Mouse (Mus musculus): ENCODE results near the gene Prkcsh. TPM values are rescaled to one million over a fixed set of nuclear protein-coding genes. Genes with fewer than 3 reads are reported as not detected.

The Prkcsh gene
- total RNA-seq, 2 experiments from 2014 or later, result 92.6 to 98.6 TPM

DNA sequence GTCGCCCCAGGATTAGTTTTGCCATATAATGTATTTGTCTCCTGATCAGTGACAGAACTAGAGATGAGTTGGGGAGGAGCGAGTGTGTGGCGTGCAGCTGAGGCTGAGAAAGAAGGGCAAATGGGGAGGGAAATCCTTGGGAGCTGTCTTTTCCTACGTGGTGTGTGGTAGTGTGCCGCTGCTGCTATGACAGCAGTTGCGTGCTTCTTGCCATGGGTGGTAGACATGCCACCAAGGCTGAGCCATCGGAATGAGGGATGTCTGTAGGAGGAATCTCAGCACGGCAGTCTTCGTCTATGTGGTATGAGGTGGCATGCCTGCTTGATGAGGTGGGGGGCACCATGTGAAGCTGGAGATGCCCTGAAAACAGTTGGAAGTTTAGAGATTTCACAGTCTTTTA lies 27.8 kb downstream of the Prkcsh start:
- intact Hi-C loops (cut with DNase I), result no loop called here
- no peak for DNase-seq (ENCODE audit: low spot score in 2 of 2)

DNA sequence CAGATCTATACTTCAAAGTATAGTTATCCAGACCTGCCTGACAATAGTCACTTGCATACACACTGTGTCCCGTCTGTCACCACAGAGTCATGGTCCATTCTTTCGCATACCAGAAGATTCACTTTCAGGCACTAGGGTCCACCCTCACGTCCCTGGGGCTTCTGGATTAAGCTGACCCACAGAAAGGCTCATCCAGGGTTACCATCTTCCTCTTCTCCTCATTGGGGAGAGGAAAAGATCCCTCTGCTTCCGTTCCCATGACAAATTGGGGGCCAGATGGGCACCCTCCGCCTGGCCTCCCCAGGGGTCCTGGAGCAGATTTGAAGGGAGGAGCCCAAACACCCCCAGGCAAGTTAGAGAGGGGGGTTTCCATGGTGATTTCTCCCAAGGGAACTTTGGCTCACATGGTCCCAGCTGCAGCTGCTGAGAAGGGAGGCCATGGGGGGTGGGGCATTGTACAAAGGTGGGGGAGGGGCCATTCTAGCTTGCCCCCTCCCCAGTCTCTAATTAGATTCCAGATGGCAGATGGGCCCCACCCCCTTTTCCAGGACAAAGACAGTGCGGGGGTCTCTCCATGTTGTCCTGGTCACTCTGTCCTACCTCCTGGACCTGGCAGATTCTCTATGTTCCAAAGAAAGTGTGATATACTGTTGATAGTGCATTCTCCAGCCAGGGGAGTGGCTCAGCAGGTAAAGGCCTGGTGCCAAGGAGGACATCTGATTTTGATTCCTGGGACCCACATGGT lies 32.9 kb downstream of the Prkcsh start:
- intact Hi-C loops (cut with DNase I), result no loop called here
- DNase-seq (ENCODE audit: low spot score in 2 of 2), result no peak

DNA sequence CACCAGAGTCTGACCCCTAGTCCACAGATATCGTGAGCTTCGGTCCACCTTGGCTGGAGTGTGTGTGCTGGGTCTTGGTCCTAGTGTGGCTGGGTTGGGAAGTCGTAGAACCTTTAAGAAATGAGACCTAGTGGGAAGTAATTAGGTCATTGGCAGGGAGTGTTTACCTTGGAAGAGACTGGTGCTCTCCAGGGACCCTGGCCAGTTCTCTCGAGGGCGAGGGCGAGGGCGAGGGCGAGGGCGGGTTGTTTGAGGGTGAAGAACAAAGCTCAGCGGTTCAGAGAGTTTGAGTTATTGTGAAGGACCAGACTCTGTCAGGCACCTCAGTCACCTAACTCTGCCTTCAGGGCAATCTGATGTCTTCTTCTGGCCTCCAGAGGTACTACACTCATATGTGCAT lies 35.2 kb downstream of the Prkcsh start:
- intact Hi-C loops (cut with DNase I), result no loop called here

DNA sequence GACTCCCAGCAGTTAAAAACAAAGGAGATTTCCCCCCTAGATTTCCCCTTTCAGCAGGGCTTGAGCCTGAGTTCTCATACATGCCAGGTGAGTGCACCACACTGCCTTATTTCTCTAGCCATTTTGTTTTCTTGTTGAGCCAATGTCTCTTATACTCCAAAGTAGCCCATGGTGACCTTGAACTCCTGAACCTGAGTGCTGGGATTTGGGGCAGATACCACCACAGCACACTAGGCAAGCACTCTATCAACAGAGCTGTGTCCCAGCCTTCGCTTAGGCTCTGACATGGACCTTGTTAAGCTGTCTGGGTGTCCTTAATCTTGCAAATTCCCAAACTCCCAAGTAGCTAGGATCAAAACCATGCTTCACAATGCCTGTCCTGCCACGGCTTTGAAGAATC lies 39.2 kb downstream of the Prkcsh start:
- intact Hi-C loops (cut with DNase I), result no loop called here
- no peak for DNase-seq (ENCODE audit: low spot score in 2 of 2)

More for the DNA sequence above, 35.2 kb downstream of the Prkcsh start:
- no peak for DNase-seq (ENCODE audit: low spot score in 2 of 2)

DNA sequence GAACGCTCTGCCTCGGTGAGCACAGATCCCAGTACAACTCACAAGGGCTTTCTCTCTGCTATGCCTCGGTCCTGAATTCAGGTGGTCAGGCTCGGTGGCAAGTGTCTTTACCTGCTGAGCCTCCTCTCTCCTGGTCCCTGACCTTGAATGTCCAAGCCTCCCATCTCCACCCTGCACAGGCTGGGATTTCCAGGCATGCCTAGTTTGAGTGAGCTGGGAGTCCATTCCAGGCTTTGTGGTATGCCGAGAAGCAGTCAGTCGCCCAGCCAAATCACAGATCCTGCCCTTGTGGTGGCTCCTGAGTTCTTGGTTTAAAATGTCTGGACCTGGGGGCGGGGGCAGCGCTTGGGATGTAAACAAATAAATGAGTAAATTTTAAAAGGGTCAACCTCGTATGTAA lies 44.7 kb downstream of the Prkcsh start:
- no peak for DNase-seq (ENCODE audit: low spot score in 2 of 2)
- intact Hi-C loops (cut with DNase I), result no loop called here

DNA sequence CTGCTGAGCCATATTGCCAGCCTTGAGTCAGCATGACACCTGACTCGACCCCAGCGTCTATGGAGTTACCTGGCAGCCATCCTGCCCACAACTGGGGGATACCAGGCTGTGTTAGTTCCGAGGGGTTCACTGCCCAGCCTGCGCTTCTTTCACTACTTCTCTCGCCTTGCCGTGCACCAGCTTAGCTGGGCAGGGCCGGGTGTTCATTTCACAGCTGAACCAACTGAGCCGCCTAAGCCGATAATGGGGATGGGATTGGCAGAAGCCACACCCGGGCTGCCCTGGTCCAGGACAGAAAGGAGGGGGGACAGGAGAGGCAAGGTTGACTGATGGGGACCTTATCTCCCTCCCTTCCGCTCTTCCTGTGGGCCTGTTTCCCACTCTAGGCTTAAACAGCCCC lies 46.7 kb downstream of the Prkcsh start:
- intact Hi-C loops (cut with DNase I), result no loop called here
- no peak for DNase-seq (ENCODE audit: low spot score in 2 of 2)

DNA sequence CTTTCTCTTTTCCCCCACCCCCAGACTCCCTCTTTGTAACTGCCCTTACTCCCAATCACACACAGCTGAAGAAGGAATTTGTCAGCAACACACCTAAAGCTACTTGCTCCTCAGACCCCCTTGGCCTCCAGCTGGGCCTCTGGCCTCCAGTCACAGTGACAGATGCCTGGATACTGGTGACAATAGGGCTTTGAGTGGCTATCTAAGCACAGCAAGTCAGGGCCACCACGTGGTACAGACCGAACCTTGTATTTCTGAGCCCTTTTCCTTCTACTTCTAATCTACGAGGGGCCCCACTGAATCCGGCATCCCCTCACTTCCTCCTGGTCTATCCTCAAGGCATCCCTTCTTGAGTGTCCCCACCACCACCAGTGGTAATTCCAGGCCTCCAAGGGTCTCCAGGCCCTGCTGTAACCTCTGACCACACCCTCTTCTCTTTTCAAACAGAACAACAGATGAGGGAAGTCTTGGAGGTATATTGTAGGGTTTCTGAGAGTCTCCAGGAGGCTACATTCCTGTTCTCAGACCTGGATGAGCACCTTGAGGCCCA lies 47.2 kb downstream of the Prkcsh start:
- intact Hi-C loops (cut with DNase I), result loop anchor here (5.0 kb wide), 2 partner anchors 42 to 87 kb away; partner anchors contain the start of gene Epor
- DNase-seq (ENCODE audit: low spot score in 2 of 2), result no peak

DNA sequence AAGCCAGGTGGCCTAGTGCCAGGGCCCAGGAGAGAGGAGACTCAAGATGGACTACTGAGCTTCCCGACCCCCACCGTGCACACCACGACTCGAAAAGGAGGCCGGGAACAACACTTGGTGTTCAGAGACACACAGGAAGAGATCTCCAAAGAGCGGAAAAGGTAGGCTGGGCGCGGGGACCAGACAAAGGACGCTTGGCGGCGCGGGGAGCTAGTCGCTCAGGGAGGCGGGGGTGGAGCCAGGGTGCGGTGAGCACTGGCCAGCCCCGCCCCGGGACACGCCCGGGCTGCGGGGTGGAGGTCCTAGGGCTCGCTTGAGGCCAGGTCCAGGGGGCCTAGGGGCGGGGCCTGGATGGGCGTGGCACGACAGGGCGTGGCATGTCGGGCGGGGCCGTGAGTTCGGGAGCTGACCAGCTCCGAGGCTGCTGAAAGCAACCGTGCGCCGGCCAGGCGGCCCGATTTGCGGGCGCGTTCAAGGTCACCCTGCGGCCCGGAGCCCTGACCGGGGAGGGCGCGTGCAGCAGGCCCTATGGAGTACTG lies 47.8 kb downstream of the Prkcsh start:
- intact Hi-C loops (cut with DNase I), result loop anchor here (5.0 kb wide), 2 partner anchors 43 to 88 kb away; partner anchors contain the start of gene Epor
- DNase-seq (ENCODE audit: low spot score in 2 of 2), result peak; percentile 67 to 80

DNA sequence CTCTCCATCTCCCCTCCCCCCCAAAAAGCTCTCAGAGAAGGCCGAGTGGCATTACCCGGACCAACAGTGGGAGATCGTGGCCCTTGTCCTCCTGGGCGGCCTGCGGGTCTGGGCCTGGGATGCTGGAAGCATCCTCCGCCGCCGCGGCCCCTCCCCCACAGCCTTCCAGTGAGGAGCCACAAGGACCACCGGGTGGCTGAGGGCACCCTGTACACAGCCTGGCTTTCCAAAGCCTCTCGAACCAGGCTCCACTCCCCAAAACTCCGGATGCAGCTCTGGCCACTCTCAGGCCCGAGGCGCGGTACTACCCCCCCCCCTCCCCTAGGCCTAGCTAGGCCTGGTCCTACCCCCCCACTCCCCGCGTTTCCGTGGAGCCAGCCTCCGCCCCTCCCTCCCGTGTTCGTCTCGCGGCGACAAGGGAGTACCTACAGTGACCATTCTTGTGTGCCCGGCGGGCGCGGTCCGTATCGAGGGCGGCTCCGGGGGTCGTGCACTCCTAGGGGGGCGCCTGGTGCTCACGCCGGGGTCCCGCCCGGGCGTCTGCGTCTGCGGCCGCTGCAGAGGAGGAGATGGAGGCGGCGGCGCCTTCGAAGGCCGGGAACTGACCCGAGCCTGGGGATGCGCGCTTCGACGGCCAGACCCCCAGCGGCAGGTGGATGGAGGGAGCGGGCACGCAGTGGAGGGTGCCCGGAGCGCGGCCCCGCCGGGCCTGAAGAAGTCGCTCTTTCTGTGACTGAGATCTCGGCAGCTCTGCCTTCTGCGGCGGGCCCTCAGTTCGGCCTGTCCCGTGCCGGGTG lies 48.8 kb downstream of the Prkcsh start:
- intact Hi-C loops (cut with DNase I), result loop anchor here (5.0 kb wide), 2 partner anchors 44 to 89 kb away; partner anchors contain the start of gene Epor
- DNase-seq (ENCODE audit: low spot score in 2 of 2), result peak in 1 of 2 experiments; percentile 40

DNA sequence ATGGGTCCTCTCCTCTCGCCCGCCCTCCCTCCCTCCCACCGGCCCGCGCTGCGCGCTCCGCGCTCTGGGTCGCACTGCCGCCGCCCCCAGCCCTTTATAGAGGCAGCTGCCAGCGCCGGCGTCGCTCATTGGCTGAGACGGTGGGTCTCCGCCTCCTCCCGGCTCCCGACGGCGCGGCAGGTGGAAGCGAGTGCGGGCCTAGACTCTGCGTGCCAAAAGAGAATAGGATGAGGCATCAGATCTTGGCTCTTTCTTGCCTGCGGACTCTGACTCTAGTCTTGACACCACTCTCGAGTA lies 49.3 kb downstream of the Prkcsh start, which contains the start of gene Elavl3:
Elavl3 (minus strand) TSS at position 66 of the 297 bp plus-strand sequence.
- intact Hi-C loops (cut with DNase I), result loop anchor here (5.0 kb wide), 2 partner anchors 45 to 90 kb away; partner anchors contain the start of gene Epor
- peak; percentile 83 to 87 for DNase-seq (ENCODE audit: low spot score in 2 of 2)

DNA sequence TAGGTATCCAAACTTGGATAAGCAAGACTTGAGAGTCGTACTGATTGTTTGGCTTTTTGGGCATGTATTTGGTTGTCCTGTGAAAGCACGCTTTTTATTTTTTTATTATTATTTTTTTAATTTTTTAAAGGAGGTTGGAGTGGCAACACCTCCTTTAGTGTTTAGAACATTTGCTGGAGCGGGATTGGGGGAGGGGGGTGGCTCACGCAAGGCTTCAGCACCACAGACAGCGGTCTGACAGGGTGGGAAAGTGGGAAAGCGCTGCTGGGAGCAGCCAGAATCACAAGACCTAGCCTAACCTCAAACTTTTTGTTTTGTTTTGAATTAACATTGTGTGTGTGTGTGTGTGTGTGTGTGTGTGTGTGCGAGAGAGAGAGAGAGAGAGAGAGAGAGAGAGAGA lies 51.1 kb downstream of the Prkcsh start:
- no peak for DNase-seq (ENCODE audit: low spot score in 2 of 2)
- intact Hi-C loops (cut with DNase I), result loop anchor here (5.0 kb wide), 2 partner anchors 46 to 91 kb away; partner anchors contain the start of gene Epor

DNA sequence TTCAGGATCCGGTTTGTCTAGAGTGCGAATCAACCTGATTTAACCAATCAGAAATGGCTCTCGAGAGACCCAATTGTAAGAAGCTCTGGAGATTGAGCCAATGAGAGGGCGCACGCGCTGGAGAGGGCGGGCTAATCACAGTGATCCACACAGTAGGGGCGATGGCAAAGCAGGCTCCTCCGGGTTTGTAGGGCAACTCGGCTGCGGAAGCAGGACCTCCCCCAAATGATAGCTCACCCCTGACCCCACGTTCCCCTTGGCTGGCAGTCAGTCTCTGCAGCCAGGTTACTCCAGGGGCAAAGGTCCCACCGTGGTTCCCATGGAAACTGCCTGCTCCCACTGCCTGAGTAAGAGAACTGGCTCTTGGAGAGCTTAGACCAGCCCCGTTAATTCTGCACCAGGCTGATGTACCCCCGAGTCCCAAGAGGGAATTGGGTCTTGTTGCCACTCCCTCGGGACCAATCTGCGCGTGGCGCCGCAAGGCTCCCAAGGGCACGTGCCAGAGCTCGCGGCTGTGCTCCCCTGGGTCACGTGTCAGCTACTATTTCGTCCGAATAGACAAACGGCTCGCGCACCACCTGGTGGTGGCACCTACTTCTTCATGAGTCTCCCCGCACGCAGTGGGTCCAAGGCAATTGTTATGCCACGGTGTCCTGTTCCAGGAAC lies 51.9 kb downstream of the Prkcsh start:
- DNase-seq (ENCODE audit: low spot score in 2 of 2), result peak; percentile 74 to 77
- intact Hi-C loops (cut with DNase I), result loop anchor here (5.0 kb wide), 2 partner anchors 47 to 92 kb away; partner anchors contain the start of gene Epor

DNA sequence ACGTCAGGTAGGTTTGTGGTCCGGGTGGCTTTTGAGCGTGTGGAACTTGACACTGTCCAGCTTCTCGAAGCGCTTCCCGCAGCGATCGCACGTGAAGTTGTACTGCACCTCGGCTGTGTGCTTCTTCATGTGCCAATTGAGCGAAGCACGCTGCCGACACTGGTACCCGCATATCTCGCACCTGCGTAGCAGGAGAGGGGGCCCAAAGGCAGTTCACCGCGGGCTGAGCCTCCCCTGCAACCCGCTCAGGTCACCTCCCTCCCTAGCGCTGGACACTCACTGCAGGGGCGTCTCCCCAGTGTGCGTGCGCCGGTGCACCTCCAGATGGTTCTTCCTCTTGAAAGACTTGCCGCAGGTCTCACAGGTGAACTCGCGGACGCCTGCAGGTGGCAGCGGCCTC lies 53.1 kb downstream of the Prkcsh start:
- intact Hi-C loops (cut with DNase I), result no loop called here
- DNase-seq (ENCODE audit: low spot score in 2 of 2), result no peak

DNA sequence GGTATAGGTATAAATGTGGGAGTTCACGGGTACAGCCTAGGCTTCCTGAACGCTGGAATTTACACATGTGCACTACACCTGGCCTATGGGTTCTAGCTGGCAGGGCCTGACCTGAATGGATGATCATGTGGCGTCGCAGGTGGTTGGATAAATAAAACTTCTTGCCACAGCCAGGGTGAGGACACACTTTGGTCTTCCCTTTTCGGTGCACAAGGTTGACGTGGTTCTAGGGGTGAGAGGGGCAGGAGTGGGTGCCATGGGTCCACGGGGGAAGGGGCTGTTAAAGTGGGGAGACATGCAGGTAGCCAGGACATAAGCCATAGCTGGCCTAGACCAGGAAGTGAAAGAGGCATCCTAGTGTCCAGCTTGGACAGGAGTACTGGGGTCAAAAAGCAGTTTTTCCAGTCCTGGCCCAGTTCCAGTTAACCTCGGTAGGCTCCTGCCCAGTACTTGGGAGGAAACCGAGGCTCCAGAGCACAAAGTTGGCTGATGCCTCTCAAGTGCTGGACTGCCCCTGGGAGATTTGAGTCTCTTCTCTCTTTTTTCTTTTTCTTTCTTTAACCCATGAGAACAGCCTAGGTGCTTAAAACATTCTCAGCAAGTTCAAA lies 53.8 kb downstream of the Prkcsh start:
- intact Hi-C loops (cut with DNase I), result no loop called here

DNA sequence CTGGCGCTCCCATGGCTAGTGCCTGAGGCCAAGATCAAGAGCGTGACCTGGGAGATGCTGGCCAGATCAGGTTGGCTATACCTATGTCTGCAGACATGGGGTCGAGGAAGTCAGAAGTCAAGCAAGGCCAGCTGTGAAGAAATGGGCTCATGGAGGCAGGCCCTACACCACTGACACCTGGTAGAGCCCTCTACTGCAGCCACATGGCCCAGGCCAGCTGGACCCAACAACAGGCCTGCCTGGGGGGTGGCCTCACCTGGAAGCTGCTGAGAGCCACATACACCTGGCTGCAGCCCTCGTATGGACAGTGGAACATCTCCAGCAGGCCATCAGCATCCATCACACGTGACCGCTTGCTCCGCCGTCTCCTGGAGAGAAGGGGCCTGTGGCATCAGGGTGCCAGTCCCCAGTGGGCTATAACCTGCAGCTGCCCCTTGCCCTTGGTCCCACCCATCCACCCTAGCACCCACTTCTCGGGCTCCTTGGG lies 54.5 kb downstream of the Prkcsh start:
- intact Hi-C loops (cut with DNase I), result no loop called here

More for the DNA sequence above, 53.8 kb downstream of the Prkcsh start:
- no peak for DNase-seq (ENCODE audit: low spot score in 2 of 2)

DNA sequence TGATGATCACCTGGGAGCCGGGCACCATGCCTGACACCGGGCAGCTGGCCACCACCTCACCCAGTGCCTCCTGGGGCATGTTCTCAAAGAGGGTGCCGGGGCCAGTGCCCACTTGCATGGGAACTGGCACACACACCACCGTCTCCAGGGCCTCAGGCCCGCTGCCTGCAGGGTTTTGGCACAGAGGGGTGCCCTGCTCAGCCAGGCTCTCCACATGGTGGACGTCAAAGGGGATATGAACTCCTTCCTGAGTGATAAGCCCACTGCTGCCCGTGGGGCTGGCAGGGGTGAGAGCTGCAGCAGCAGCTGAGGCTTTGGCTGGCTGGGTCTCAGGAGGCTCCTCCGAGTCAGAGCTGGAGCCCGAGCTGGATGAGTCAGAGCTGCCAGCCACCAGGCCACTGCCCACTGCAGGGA lies 55.4 kb downstream of the Prkcsh start:
- intact Hi-C loops (cut with DNase I), result no loop called here
- DNase-seq (ENCODE audit: low spot score in 2 of 2), result no peak

More for the DNA sequence above, 54.5 kb downstream of the Prkcsh start:
- DNase-seq (ENCODE audit: low spot score in 2 of 2), result no peak

DNA sequence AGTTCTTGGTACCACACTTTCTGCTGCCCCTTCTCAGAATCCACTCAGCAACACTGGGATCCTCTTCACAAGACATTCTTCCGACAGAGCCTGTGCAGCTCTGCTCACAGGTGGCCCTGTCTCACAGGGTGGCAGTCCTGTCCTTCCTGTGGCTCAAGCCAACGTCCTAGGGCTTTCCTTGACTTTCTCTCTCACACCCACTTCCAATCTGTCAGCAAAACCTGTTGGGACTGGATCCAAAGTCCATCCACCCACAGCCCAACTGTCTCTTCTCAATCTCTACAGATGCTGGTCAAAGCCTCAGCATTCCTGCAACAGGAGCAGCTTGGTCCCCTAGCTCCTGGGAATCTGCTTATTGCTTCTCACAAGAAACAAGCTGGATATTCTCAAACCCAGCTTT lies 58.7 kb downstream of the Prkcsh start:
- DNase-seq (ENCODE audit: low spot score in 2 of 2), result peak in 1 of 2 experiments; percentile 66
- intact Hi-C loops (cut with DNase I), result no loop called here

Data from left cerebral cortex, postnatal 36 days (tissue).